7 mouse cellular contexts compared by ENCODE assay signal in genomic region chr10:128535624-128536265, GRCm38 (mm10). TPM values are rescaled to one million over a fixed set of nuclear protein-coding genes. Genes with fewer than 3 reads are reported as not detected.
DNase-seq lines count a peak whose midpoint lies in the region; ATAC-seq lines count a peak whose summit lies in the region.

No protein-coding gene starts in this region.

- 69% methylated on average over 4 of the region's 4 CpGs for WGBS in forebrain, embryonic 13.5 days
- WGBS in liver, embryonic 13.5 days (ENCODE audit: insufficient replicate concordance): 61% methylated on average over 4 of the region's 4 CpGs
- WGBS in stomach, embryonic 16.5 days: 77% methylated on average over 4 of the region's 4 CpGs

- intact Hi-C loops in left cerebral cortex, postnatal 4 days (cut with DNase I): no loop called here

- DNase-seq in lung, postnatal 10 days: peak; percentile 14
- DNase-seq in lung, postnatal 36 days: no peak
- DNase-seq in liver, embryonic 13.5 days: no peak
- no peak for DNase-seq in cerebellum, adult 18-20 months
- no peak for DNase-seq in left cerebral cortex, postnatal 4 days

- H3K36me3 ChIP-seq in forebrain, embryonic 13.5 days (ENCODE audit: poor library complexity, severe bottlenecking): no peaks in the 10 kb centered on the region
- no peaks in the 10 kb centered on the region for H3K36me3 ChIP-seq in liver, embryonic 13.5 days
- no peaks in the 10 kb centered on the region for H3K36me3 ChIP-seq in stomach, embryonic 16.5 days (ENCODE audit: control insufficient read depth, insufficient read depth, low read length)

- H3K4me2 ChIP-seq in forebrain, embryonic 13.5 days: peak overlapping the region; percentile 41
- H3K4me2 ChIP-seq in liver, embryonic 13.5 days: peak overlapping the region; percentile 52
- H3K4me2 ChIP-seq in stomach, embryonic 16.5 days (ENCODE audit: low read depth, low read length): peak overlapping the region; percentile 51

- no peak; the same call in 1 of the 2 replicates for ATAC-seq in forebrain, embryonic 13.5 days
- ATAC-seq in liver, embryonic 13.5 days (ENCODE audit: low read depth): peak; percentile 40
- ATAC-seq in stomach, embryonic 16.5 days (ENCODE audit: insufficient read depth, low FRiP score): no peak

- H3K27me3 ChIP-seq in forebrain, embryonic 13.5 days: no peaks in the 10 kb centered on the region
- H3K27me3 ChIP-seq in liver, embryonic 13.5 days: no peaks in the 10 kb centered on the region; the same call in 1 of the 2 replicates
- H3K27me3 ChIP-seq in stomach, embryonic 16.5 days (ENCODE audit: control insufficient read depth, insufficient read depth, low read length): no peaks in the 10 kb centered on the region

- H3K9me3 ChIP-seq in forebrain, embryonic 13.5 days (replicated peaks): no peaks in the 10 kb centered on the region
- no peaks in the 10 kb centered on the region for H3K9me3 ChIP-seq in liver, embryonic 13.5 days (replicated peaks)
- no peaks in the 10 kb centered on the region for H3K9me3 ChIP-seq in stomach, embryonic 16.5 days (replicated peaks; ENCODE audit: control insufficient read depth, low read length)

- H3K4me3 ChIP-seq in forebrain, embryonic 13.5 days: no peak overlapping the region
- H3K4me3 ChIP-seq in liver, embryonic 13.5 days (replicated peaks): peak overlapping the region; percentile 34
- peak overlapping the region; percentile 27 for H3K4me3 ChIP-seq in stomach, embryonic 16.5 days (replicated peaks; ENCODE audit: low read length)

- H3K9ac ChIP-seq in forebrain, embryonic 13.5 days: no peak overlapping the region
- H3K9ac ChIP-seq in liver, embryonic 13.5 days: peak overlapping the region; percentile 56
- H3K9ac ChIP-seq in stomach, embryonic 16.5 days (ENCODE audit: low read length): peak overlapping the region; percentile 43; the same call in 1 of the 2 replicates

- 0 out of 2 replicates have a peak, but pooled peaks cover 5% of the 10 kb centered on the region for H3K4me1 ChIP-seq in forebrain, embryonic 13.5 days
- peaks cover 21% of the 10 kb centered on the region for H3K4me1 ChIP-seq in liver, embryonic 13.5 days (replicated peaks)
- no peaks in the 10 kb centered on the region for H3K4me1 ChIP-seq in stomach, embryonic 16.5 days (ENCODE audit: control insufficient read depth, insufficient read depth, low read length)

- no peak overlapping the region for H3K27ac ChIP-seq in forebrain, embryonic 13.5 days
- peak overlapping the region; percentile 58 for H3K27ac ChIP-seq in liver, embryonic 13.5 days
- peak overlapping the region; percentile 46 for H3K27ac ChIP-seq in stomach, embryonic 16.5 days (ENCODE audit: low read length)

RNA-seq across cellular contexts. Expression of gene Esyt1, which starts 10.1 kb away (rescaled TPM):
- 7.0 and 7.7 TPM in 2 replicates for polyA plus RNA-seq in forebrain, embryonic 13.5 days (2015; fragmentation: Nextera tagmentation; extraction: Ambion mirVana)
- polyA plus RNA-seq in liver, embryonic 13.5 days (2015; fragmentation: Nextera tagmentation; extraction: Ambion mirVana): 9.9 and 10.6 TPM in 2 replicates
- 32.9 TPM in 2 replicates for polyA plus RNA-seq in stomach, embryonic 16.5 days (2015; fragmentation: Nextera tagmentation; extraction: Ambion mirVana)
- total RNA-seq in left cerebral cortex, postnatal 4 days (2021): 10 to 100 TPM; 13.7 to 16.3 TPM

RNA-seq across cellular contexts. Expression of gene Zc3h10, which starts 11.8 kb away (rescaled TPM):
- 18.3 and 19.4 TPM in 2 replicates for polyA plus RNA-seq in forebrain, embryonic 13.5 days (2015; fragmentation: Nextera tagmentation; extraction: Ambion mirVana)
- 6.2 and 7.1 TPM in 2 replicates for polyA plus RNA-seq in liver, embryonic 13.5 days (2015; fragmentation: Nextera tagmentation; extraction: Ambion mirVana)
- 10.7 and 10.8 TPM in 2 replicates for polyA plus RNA-seq in stomach, embryonic 16.5 days (2015; fragmentation: Nextera tagmentation; extraction: Ambion mirVana)
- total RNA-seq in left cerebral cortex, postnatal 4 days (2021): 10 to 100 TPM; 14.0 to 15.2 TPM

RNA-seq across cellular contexts. Expression of gene Rpl41, which starts 13.4 kb away (rescaled TPM):
- 2,951 and 3,131 TPM in 2 replicates for polyA plus RNA-seq in forebrain, embryonic 13.5 days (2015; fragmentation: Nextera tagmentation; extraction: Ambion mirVana)
- 2,776 and 3,150 TPM in 2 replicates for polyA plus RNA-seq in liver, embryonic 13.5 days (2015; fragmentation: Nextera tagmentation; extraction: Ambion mirVana)
- polyA plus RNA-seq in stomach, embryonic 16.5 days (2015; fragmentation: Nextera tagmentation; extraction: Ambion mirVana): 3,732 and 3,890 TPM in 2 replicates
- 1,000 to 10,000 TPM; 2,825 to 2,926 TPM for total RNA-seq in left cerebral cortex, postnatal 4 days (2021)

RNA-seq across cellular contexts. Expression of gene Pa2g4, which starts 30.0 kb away (rescaled TPM):
- polyA plus RNA-seq in forebrain, embryonic 13.5 days (2015; fragmentation: Nextera tagmentation; extraction: Ambion mirVana): 173 and 186 TPM in 2 replicates
- polyA plus RNA-seq in liver, embryonic 13.5 days (2015; fragmentation: Nextera tagmentation; extraction: Ambion mirVana): 207 and 228 TPM in 2 replicates
- 198 and 206 TPM in 2 replicates for polyA plus RNA-seq in stomach, embryonic 16.5 days (2015; fragmentation: Nextera tagmentation; extraction: Ambion mirVana)
- 100 to 1,000 TPM; 111 TPM for total RNA-seq in left cerebral cortex, postnatal 4 days (2021)

RNA-seq across cellular contexts. Expression of gene Myl6b, which starts 37.3 kb away (rescaled TPM):
- 4.1 TPM in 2 replicates for polyA plus RNA-seq in forebrain, embryonic 13.5 days (2015; fragmentation: Nextera tagmentation; extraction: Ambion mirVana)
- 1.2 and 1.3 TPM in 2 replicates for polyA plus RNA-seq in liver, embryonic 13.5 days (2015; fragmentation: Nextera tagmentation; extraction: Ambion mirVana)
- 2.7 and 3.9 TPM in 2 replicates for polyA plus RNA-seq in stomach, embryonic 16.5 days (2015; fragmentation: Nextera tagmentation; extraction: Ambion mirVana)
- total RNA-seq in left cerebral cortex, postnatal 4 days (2021): 10 to 100 TPM; 61.7 to 65.2 TPM
